Mouse (Mus musculus): ENCODE results near the gene Galnt14.
A peak's percentile ranks its signal among the peaks of the same experiment; 100 is the strongest.

Galnt14 gene

DNA sequence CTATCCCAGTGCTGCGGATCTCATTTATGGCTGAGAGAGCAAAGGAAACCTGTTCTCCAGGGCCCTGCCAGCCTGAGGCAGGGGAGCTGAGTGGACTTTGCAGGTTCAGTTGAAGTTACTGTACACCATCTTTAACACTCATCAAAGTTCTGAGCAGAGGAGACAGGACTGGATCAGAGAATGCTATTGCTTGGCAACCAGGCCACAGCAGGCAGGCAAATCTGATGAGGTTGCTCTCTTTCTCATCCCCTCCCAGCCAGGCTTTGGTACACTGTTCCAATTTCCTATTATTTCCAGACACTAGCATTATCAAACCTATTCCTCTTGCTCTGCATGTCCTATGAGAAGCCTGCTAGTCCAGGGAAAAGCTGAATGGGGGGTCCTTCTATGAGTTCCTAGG is 41.3 kb downstream of the Galnt14 start:
- DNase-seq (ENCODE audit: low read depth, low spot score) = no peak

DNA sequence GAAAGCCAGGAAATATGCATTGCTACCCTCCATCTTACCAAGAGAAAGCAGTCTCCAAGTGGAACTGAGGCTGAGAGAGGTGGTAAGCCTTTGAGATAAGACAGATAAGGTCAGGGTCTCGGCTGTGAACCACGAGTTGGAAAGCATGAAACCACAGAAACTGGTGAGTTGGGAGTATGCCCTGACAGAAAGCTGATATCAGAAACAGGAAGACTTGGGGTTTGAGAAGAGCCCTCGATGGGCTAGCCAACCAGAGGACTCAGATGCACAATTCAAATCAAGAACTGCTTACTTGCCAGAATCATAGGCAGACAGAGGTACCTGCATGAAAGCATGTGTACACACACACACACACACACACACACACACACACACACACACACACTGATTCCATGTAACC is 47.0 kb downstream of the Galnt14 start:
- no peak for DNase-seq (ENCODE audit: low read depth, low spot score)

DNA sequence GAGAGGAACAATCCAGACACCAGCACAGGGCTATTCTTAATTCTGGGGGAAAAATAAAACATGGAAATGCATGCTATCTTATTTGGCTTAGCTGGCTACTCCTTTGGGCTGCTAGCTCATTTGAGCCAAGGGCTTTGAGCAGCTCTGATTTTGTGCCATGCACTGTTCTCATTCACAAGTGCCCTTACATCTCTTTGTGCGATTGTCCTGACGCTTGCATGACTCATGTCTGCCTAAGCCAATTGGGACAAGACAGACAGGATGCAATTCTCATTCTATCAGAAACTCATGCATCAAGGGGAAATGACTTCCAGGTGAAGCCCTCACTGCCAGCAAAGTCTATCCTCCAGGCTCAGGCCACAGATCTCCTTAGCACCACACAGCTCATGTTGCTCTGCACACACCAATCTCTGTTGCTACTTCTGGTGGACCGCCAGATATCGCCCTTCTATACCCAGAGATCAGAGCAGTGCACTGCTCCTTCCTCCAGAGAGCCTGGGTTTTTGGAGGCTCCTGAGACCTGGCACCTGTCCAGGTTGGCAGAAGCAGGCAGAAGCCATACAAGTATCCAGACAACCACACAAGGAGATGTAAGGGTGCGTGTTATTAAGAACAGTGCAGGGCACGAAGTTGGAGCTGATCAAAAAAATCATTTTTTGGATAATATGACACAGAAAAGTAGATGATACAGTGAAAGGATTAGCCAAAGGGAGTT is 51.4 kb downstream of the Galnt14 start:
- DNase-seq (ENCODE audit: low read depth, low spot score) = no peak

DNA sequence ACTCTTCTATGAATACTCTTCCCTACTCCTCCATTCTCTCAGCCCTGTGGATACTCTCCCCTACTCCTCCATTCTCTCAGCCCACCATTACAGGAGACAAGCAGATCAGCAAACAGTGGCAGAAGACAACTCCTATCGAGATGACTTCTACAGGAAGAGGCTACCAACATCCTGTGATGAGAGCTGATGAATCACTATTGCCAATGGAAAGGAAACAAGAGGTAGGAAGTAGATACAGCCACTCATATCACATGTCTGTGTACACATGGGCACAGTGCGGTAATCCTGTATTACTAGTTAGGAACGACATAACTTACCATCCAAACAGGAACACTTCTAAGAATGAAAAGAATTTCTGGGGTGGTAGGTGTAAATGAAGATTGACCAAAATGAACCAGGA is 53.9 kb downstream of the Galnt14 start:
- no peak for DNase-seq (ENCODE audit: low read depth, low spot score)

DNA sequence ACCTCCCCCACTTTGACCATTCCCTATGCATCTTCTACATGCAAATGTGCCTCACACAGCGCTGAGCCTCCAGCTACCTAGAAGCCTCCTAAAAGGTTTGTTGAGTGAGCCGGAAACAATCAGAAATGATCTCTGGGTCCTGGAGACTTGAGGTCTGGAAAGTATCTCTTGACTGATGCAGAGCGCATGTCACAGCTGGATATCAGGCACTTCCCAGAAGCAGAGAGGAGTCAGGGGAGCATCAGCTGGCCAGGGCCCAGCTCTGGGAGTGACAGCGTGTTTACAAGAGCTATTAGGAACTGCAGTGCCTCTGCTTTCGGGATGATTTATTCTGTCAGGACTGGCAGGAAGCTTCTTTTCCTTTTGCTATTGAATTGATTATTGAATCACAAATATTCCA is 56.0 kb downstream of the Galnt14 start:
- DNase-seq (ENCODE audit: low read depth, low spot score) = no peak

DNA sequence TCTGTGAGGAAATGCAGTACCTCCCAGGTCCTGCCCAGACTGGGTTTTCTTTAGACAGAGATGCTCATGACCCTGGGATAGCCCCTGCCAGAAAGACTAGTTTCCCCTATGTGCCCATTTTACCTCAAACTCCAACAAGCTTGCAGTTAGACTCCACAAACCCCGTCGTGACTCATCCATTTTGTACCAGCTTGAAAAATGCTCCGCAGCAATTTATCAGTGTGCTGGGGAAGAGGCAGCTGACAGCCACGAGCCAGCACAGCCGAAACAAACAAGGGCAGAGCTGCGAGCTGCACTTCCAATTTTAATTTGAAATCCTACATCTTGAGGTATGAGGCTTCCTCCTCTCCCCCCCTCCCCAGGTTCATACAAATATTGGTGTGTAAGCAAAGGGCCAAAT is 60.9 kb downstream of the Galnt14 start:
- DNase-seq (ENCODE audit: low read depth, low spot score) = no peak

DNA sequence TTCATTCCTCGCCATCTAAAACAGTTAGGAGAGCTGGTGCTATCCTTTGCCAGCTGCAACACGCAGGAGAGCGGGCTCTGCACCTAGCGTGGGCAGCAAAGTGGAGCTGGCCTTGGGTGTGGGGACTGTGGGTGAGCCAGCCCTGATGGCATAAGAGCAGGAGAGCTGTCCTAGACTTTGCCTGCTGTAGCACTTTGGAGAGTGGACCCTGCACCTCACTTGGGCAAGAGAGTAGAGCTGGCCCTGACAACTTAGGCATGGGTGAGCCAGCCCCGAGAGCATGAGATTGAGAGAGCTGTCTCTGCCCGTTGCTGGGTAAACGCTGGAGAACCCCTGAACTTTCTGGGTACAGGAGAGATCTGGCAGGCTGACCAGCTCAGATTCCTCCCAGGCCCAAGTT is 68.6 kb downstream of the Galnt14 start:
- no peak for DNase-seq (ENCODE audit: low read depth, low spot score)

DNA sequence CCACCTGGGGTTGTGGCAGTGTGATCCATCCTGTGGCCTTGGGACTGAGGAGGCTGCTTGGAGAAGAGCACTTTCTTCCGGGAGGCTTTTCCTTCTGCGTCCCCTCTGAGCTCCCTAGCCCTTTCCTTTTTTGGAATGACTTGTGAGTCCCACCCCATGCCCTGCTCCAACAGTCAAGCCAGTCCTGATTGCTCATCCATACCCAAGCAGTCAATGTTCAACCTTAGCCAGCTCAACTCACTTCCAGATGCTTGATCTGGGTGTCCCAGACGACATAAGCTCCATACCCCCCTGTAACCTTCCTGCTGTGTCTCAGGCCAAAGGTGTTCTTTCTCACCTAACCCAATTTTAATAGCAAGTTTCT is 70.2 kb downstream of the Galnt14 start:
- DNase-seq (ENCODE audit: low read depth, low spot score) = no peak

DNA sequence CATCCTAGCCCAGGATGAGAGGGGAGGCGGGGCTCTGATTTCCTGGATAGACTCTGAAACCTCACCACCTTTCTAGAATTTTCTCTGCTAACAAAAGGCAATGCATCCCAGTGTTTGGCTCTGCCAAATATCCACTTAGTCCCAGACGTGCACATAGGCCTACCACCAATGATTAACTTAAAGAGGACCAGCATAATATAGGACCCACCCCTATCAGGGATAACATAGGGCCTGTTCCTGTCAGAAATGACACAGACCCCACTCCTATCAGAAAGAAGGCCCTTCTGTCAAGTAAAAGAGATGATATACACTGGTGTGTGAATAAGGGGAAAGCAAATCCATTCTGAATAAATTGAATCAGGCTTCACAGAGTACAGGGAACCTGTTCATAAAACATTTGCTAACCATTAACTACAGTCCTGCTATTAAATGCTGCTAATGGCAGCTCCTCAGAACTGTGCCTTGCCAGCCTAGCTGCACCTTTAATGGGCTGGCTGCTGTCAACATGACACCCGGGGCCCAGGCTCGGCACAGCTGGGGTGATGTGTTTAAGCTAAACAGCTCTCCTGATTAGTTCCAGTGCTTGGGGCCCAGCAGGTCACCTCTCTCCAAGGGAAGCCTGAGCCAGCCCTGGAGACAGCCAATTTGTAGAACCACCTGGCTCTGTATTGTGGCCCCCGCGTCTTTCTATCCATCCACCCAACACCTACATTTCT is 70.7 kb downstream of the Galnt14 start:
- DNase-seq (ENCODE audit: low read depth, low spot score) = peak; percentile 76

DNA sequence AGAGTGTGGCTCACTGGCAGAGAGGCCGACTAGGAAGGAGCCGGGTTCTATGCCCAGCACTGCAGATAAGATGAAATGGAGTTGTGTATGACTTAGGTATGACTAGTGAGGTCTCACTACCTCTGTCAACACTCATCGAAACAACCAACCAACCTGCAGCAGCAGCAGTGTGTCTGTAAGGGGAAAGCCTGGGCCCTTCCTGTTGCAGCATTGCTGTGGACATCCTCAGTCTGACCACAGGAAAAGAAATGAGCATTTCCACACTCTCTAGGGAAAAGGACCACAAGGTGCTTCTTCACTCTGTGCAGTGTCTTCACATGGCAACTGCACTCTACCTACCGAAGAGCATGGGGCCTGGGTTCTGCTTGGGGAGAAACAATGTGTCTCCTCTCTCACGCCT is 73.3 kb downstream of the Galnt14 start:
- no peak for DNase-seq (ENCODE audit: low read depth, low spot score)

DNA sequence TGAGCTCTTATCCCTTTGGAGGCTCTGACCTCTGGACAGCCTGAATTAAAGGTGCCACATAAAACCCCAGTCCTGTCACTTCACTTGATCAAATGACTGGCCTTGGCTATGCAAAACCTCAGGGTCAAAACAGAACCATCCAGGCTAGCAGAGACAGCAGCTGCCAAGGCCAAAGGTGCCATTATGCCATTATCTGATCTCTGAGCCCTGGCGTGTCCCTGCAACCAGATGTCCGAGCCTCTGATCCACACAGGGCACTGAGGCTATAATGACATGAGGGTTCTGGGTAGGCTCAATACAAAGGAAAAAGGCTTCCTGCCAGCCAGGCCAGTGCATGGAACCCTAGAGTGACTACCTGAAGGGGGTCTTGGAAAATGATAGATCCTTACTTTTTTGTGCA is 75.4 kb downstream of the Galnt14 start:
- DNase-seq (ENCODE audit: low read depth, low spot score) = no peak

DNA sequence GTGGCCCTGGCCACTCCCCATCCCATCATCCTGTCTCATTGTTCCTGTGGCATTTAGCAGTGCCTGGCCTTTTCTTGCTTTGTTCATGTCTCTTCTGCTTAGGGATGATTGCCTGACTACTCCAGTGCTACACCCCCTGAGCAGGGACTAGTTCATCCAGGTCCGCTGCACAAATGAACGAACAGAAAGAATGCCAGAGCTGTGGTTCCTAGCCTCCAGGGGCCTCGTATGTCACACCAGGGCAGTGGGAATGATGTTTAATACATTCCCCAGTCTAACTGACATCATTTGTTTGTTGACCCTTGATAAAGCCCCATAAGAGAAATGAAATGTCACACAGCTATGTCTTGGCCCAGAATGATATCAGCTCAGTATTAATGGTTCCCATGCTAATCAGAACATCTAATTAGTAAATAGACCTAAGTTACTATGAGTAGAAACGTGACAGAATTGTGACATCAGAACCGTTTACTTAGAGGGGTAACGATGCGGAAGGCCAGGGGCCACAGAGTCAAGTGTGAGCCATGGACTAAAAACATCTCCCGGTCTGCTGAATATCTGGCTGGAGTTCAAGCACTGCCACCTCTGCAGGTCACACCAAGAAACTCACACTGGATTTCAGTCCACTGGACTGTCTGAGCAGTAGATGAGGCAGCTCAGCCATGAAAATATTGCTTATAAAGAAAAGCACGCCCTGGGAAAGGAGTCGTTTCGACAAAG is 76.1 kb downstream of the Galnt14 start:
- no peak for DNase-seq (ENCODE audit: low read depth, low spot score)

DNA sequence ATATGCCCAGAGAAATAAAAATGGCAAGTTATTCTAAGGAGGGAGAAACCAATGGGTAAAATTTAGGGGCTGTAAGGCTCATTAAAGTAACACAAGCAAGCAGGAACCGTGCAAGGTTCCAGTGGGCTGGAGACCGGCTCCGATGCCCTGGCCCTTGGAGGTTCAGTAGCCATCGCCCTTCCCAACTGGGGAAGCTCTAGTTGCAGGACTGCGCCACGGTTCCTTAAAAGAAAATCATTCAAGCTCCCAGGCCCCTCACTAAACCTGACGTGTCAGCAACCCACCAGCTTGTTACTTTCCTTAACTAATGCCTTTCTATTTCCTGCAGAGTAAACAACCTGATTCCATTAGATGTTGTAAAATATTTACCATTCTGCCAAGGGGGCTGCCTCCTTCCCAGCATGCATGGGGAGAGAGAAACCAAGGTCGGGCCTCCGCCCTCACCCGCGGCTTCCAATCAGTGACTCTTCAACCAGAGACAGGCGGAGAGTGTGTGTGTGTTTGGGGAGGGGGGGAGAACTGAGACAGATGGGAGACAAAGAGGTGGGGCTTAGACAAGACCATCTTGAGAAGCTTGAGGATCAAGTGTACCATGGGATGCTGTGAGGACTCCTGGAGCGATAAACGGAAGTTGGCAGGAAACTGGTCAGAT is 81.9 kb downstream of the Galnt14 start:
- DNase-seq (ENCODE audit: low read depth, low spot score) = no peak

DNA sequence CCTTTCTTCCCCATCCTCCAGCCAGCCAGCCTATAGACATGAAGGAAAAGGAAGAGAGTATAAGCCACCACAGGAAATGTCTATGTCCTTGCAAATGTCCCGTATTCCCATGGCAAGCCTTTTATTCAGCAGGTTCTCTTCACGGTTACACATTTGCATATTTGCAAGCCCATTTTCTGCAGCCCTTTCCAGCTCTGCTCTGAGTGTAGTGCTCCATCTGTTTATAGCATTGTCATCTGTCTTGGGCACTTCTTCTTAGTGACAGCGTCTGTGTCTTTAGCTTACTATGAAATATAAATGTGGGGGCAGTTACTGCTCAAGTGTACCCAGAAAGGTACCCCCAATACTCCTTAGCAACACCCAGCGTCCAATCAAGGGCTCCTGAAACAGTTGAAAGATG is 83.3 kb downstream of the Galnt14 start:
- no peak for DNase-seq (ENCODE audit: low read depth, low spot score)

DNA sequence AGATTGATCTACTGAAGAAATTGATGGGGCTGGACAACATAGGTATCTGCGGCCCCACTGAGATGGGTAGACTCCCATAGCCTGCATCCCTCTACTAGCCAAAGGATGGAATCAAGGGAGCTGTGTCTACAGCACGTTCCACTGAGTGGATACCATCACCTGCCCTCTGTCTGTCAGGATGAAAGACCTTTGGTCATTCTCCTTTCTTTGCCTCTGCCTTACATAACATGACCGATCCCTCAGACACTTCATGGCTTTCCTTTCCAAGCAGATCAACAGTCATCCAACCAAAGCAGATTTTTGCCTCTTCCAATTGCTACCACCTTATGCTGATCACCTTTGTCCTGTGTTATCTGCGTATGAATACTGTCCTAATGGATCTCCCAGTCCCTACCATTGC is 90.2 kb downstream of the Galnt14 start:
- DNase-seq (ENCODE audit: low read depth, low spot score) = no peak

DNA sequence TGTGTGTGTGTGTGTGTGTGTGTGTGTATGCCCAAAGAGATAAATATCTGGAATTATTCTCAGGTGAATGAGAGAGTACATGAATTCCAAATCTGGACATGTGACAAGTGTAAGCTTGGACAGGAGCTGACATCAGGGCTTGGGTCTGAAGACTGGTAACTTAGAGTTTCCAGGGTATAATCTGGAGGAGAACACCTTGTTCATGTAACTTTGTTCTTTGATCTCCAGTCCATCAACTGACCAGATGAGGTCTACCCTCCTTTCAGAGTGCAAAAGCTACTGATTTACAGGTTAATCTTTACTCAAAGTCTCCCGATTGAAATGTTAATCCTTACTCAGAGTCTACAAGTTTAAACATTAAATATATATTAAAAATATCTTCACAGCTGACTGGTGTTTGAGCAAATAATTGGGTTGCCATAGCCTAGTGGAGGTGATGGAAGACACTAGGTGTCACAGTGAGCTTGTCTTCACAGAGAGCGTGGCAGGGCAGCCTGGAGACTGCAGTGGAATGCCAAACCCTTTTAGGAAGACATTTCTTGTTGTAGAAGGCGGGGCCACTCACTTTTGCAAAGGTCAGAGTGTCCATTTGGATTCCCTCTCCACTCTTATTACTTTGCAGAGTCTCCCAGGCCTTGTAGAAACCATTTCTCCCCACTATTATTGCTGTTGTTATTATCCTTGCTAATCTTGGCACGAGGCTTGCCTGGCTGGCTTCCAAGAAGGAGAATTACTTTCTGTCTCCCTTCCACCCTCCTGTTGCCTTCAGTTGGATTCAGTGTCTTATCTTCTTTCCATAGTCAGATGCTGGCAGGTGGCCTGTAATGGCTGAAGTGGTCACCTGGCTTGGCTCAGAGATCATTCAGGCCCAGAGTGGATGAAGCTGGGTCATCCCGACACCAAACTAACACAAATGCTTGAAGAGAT is 107.4 kb downstream of the Galnt14 start:
- no peak for DNase-seq (ENCODE audit: low read depth, low spot score)

DNA sequence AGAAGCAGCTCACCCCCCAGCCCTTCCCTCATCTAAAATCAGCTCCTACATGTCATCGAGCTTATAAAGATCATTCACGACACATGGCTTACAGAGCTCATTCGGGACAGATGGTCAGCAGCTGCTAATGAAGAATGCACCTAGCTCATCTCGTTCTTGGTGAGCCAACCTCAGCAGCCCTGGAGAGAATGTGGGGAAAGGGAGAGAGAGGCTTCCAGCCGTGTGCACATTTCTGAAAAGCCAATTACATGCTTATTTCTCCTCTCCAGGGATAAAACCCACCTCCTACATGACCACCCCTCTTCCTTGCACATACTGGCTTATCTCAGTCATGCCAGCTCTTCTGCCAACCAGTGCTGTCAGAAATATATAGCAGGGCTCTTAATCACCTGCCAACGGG is 110.3 kb downstream of the Galnt14 start:
- no peak for DNase-seq (ENCODE audit: low read depth, low spot score)

DNA sequence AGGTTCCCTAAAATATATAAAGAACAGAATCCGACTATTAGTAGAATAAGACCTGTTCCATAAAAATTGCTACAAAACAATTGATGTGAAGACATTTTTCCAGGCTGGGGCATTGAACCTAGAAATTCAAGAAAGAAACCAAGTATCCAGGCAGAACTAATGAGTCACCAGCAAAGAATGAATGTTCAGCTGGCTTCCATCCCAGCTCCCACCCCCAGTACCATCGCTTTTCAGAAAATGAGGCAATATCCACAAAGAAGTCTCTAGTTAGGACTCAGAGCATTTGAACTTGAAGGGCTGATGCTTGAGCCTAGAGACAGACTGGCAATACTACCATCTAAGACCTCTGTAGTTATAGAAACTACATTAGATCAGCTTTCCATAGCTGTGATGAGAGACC is 118.2 kb downstream of the Galnt14 start:
- DNase-seq (ENCODE audit: low read depth, low spot score) = no peak

DNA sequence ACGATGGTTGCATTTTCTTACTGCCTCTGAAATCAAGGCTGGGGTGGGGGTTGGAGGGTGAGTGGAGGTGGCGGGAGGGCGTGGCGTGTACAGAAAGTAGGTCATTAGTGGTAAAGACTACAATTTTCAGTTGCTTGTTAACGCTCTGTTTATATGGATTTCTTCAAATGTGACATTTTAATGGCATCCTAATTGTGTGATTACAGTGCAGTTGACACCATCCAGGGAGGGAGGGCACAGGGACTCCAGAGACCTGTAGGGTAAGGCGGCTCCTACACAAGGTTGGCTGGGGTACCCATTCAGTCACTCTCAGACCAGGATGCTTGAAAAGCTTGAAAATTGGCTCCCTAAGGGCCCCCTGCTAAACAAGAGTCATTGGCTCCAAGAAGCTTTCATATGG is 122.7 kb downstream of the Galnt14 start:
- DNase-seq (ENCODE audit: low read depth, low spot score) = peak; percentile 35

DNA sequence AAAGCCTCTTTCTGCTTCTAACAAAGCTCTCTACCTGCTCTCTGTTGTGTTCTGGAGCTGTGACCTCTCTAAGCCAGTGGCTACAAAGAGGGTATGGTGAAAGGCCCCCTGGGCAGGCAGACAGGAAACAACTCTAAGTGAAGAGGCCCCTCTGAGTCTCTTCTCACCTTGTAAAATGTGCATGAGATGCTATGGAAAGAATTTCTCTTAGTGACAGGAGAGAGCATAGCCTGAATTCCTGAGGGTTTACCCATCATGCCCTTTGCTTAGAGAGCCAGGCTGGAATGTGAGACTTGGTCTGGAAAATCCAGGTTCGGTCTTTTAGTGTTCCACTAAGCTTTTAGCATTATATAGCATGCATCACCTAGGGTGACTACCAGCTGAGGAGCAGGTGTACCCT is 136.1 kb downstream of the Galnt14 start:
- no peak for DNase-seq (ENCODE audit: low read depth, low spot score)

DNA sequence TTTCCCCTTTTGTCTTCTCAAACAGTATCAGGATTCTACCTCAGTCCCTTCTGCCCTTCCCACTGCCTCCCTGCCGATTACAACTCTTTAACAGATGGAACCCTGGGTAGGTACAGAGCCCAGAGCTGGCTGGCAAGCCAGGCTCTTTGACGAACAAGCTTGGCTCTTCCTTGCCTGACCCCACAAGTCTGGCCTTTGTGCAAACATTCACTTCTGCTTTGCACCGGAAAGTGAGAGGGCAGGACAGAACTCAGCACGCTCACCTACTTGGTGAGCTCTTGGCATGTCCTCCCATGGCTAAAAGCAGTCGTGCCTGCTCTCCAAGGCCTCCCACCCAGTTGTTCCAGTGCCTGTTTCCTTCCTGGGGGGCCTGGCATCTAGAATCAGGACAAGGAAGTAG is 137.4 kb downstream of the Galnt14 start:
- no peak for DNase-seq (ENCODE audit: low read depth, low spot score)
